Mouse (Mus musculus): ENCODE data around the gene Rnf135.
"Not testable (repeated sequence)": the region's sequence is repeated elsewhere in the genome, so short reads cannot be mapped to it uniquely, and the experiment has no call there.

The Rnf135 gene

GRCm38 (mm10) chr11:80155961-80156360 is 27.7 kb upstream of the Rnf135 start:
- in situ Hi-C loops (cut with MboI; ENCODE audit: low pct_unique_long_range_greater_than_20kb in 1 of 2, low sequenced_read_pairs in 2 of 2, unreplicated experiment in 1 of 2) = no loop called here

- in situ Hi-C loops (cut with MboI; ENCODE audit: low pct_unique_long_range_greater_than_20kb in 1 of 2, low sequenced_read_pairs in 2 of 2, unreplicated experiment in 1 of 2) = no loop called here
These were observed 26.8 kb upstream of the Rnf135 start for GRCm38 (mm10) chr11:80156841-80157240.

GRCm38 (mm10) chr11:80159018-80159417 is 24.6 kb upstream of the Rnf135 start:
- in situ Hi-C loops (cut with MboI; ENCODE audit: low pct_unique_long_range_greater_than_20kb in 1 of 2, low sequenced_read_pairs in 2 of 2, unreplicated experiment in 1 of 2) = no loop called here

GRCm38 (mm10) chr11:80161041-80161440 is 22.6 kb upstream of the Rnf135 start:
- in situ Hi-C loops (cut with MboI; ENCODE audit: low pct_unique_long_range_greater_than_20kb in 1 of 2, low sequenced_read_pairs in 2 of 2, unreplicated experiment in 1 of 2) = no loop called here

GRCm38 (mm10) chr11:80163362-80164116 is 20.1 kb upstream of the Rnf135 start:
- in situ Hi-C loops (cut with MboI; ENCODE audit: low pct_unique_long_range_greater_than_20kb in 1 of 2, low sequenced_read_pairs in 2 of 2, unreplicated experiment in 1 of 2) = no loop called here

- in situ Hi-C loops (cut with MboI; ENCODE audit: low pct_unique_long_range_greater_than_20kb in 1 of 2, low sequenced_read_pairs in 2 of 2, unreplicated experiment in 1 of 2) = no loop called here
These were observed 19.4 kb upstream of the Rnf135 start for GRCm38 (mm10) chr11:80164224-80164623.

GRCm38 (mm10) chr11:80168121-80168520 is 15.5 kb upstream of the Rnf135 start:
- in situ Hi-C loops (cut with MboI; ENCODE audit: low pct_unique_long_range_greater_than_20kb in 1 of 2, low sequenced_read_pairs in 2 of 2, unreplicated experiment in 1 of 2) = no loop called here

- in situ Hi-C loops (cut with MboI; ENCODE audit: low pct_unique_long_range_greater_than_20kb in 1 of 2, low sequenced_read_pairs in 2 of 2, unreplicated experiment in 1 of 2) = no loop called here
These were observed 14.9 kb upstream of the Rnf135 start for GRCm38 (mm10) chr11:80168611-80169249.

GRCm38 (mm10) chr11:80169629-80170028 is 14.0 kb upstream of the Rnf135 start:
- in situ Hi-C loops (cut with MboI; ENCODE audit: low pct_unique_long_range_greater_than_20kb in 1 of 2, low sequenced_read_pairs in 2 of 2, unreplicated experiment in 1 of 2) = no loop called here

GRCm38 (mm10) chr11:80170351-80170750 is 13.3 kb upstream of the Rnf135 start:
- in situ Hi-C loops (cut with MboI; ENCODE audit: low pct_unique_long_range_greater_than_20kb in 1 of 2, low sequenced_read_pairs in 2 of 2, unreplicated experiment in 1 of 2) = no loop called here

GRCm38 (mm10) chr11:80171884-80172283 is 11.8 kb upstream of the Rnf135 start:
- in situ Hi-C loops (cut with MboI; ENCODE audit: low pct_unique_long_range_greater_than_20kb in 1 of 2, low sequenced_read_pairs in 2 of 2, unreplicated experiment in 1 of 2) = no loop called here

- in situ Hi-C loops (cut with MboI; ENCODE audit: low pct_unique_long_range_greater_than_20kb in 1 of 2, low sequenced_read_pairs in 2 of 2, unreplicated experiment in 1 of 2) = no loop called here
These were observed 9.5 kb upstream of the Rnf135 start for GRCm38 (mm10) chr11:80173963-80174670.

GRCm38 (mm10) chr11:80176911-80177895 is 6.4 kb upstream of the Rnf135 start:
- in situ Hi-C loops (cut with MboI; ENCODE audit: low pct_unique_long_range_greater_than_20kb in 1 of 2, low sequenced_read_pairs in 2 of 2, unreplicated experiment in 1 of 2) = loop anchor here in 1 of 2 experiments (5.0 kb wide), 1 partner anchor 40 kb away; no protein-coding TSS in a partner anchor

- in situ Hi-C loops (cut with MboI; ENCODE audit: low pct_unique_long_range_greater_than_20kb in 1 of 2, low sequenced_read_pairs in 2 of 2, unreplicated experiment in 1 of 2) = loop anchor here in 1 of 2 experiments (5.0 kb wide), 1 partner anchor 41 kb away; no protein-coding TSS in a partner anchor
These were observed 5.3 kb upstream of the Rnf135 start for GRCm38 (mm10) chr11:80178316-80178715.

GRCm38 (mm10) chr11:80181021-80181749 is 2.5 kb upstream of the Rnf135 start:
- in situ Hi-C loops (cut with MboI; ENCODE audit: low pct_unique_long_range_greater_than_20kb in 1 of 2, low sequenced_read_pairs in 2 of 2, unreplicated experiment in 1 of 2) = no loop called here

GRCm38 (mm10) chr11:80183054-80183704 is 472 bp upstream of the Rnf135 start:
- in situ Hi-C loops (cut with MboI; ENCODE audit: low pct_unique_long_range_greater_than_20kb in 1 of 2, low sequenced_read_pairs in 2 of 2, unreplicated experiment in 1 of 2) = not testable (repeated sequence)

- in situ Hi-C loops (cut with MboI; ENCODE audit: low pct_unique_long_range_greater_than_20kb in 1 of 2, low sequenced_read_pairs in 2 of 2, unreplicated experiment in 1 of 2) = no loop called here
These were observed 950 bp downstream of the Rnf135 start for GRCm38 (mm10) chr11:80184531-80185071.

All from mouse embryonic stem cell (cell line).